Comparison of ENCODE assay signal across 14 mouse cellular contexts in genomic region chr2:3657376-3657775, GRCm38 (mm10).
DNase-seq lines count a peak whose midpoint lies in the region; ATAC-seq lines count a peak whose summit lies in the region.
"Had no signal": no experiment of that assay in that cellular context is flagged by ENCODE, and none has a peak within 500 bp of the region (broad histone marks: within the 10 kb centered on the region; RNA-seq: fewer than 3 reads in every experiment).

No protein-coding gene starts in this region.

- no peaks in the 10 kb centered on the region for H3K36me3 ChIP-seq in heart, embryonic 16.5 days (ENCODE audit: control insufficient read depth, insufficient read depth)
- no peaks in the 10 kb centered on the region for H3K36me3 ChIP-seq in heart, embryonic 12.5 days
- no peaks in the 10 kb centered on the region for H3K36me3 ChIP-seq in liver, embryonic 12.5 days
- no peaks in the 10 kb centered on the region for H3K36me3 ChIP-seq in splenic B cell, adult 2 months (ENCODE audit: control insufficient read depth, insufficient read depth, low read length, poor library complexity, severe bottlenecking)
- H3K36me3 ChIP-seq: hindbrain, embryonic 10.5 days; midbrain, embryonic 15.5 days; neural tube, embryonic 13.5 days had no signal

- DNase-seq in CD4-positive helper T cell, adult 2 months (ENCODE audit: low read depth, low spot score): peak; percentile 50
- peak; percentile 43 for DNase-seq in splenic B cell, adult 2 months (ENCODE audit: low read depth, low spot score)
- no peak for DNase-seq in frontal cortex, postnatal 25 days (ENCODE audit: low spot score in 2 of 2)
- no peak for DNase-seq in left cerebral cortex, postnatal 10 days (ENCODE audit: extremely low spot score in 1 of 2, low spot score in 2 of 2)
- DNase-seq: cerebellum, adult 8-10 months had no signal

- intact Hi-C loops in left cerebral cortex, postnatal 10 days (cut with DNase I): no loop called here

- no peaks in the 10 kb centered on the region for H3K9me3 ChIP-seq in heart, embryonic 16.5 days (replicated peaks; ENCODE audit: control insufficient read depth, low read length)
- H3K9me3 ChIP-seq in heart, embryonic 12.5 days (replicated peaks): no peaks in the 10 kb centered on the region
- H3K9me3 ChIP-seq in liver, embryonic 12.5 days (replicated peaks): no peaks in the 10 kb centered on the region
- H3K9me3 ChIP-seq: forebrain, embryonic 13.5 days; hindbrain, embryonic 10.5 days; midbrain, embryonic 15.5 days; neural tube, embryonic 13.5 days had no signal

- H3K4me3 ChIP-seq in heart, embryonic 16.5 days (ENCODE audit: low read length): no peak overlapping the region
- no peak overlapping the region for H3K4me3 ChIP-seq in heart, embryonic 12.5 days
- H3K4me3 ChIP-seq in liver, embryonic 12.5 days: no peak overlapping the region
- H3K4me3 ChIP-seq: forebrain, embryonic 13.5 days; hindbrain, embryonic 10.5 days; midbrain, embryonic 15.5 days; neural tube, embryonic 13.5 days had no signal

- no peaks in the 10 kb centered on the region for H3K27me3 ChIP-seq in heart, embryonic 16.5 days (ENCODE audit: control insufficient read depth, insufficient read depth, low read length)
- H3K27me3 ChIP-seq in heart, embryonic 12.5 days (replicated peaks): no peaks in the 10 kb centered on the region
- no peaks in the 10 kb centered on the region for H3K27me3 ChIP-seq in liver, embryonic 12.5 days (replicated peaks)
- no peaks in the 10 kb centered on the region for H3K27me3 ChIP-seq in splenic B cell, adult 2 months (ENCODE audit: control insufficient read depth, insufficient read depth, low read length, poor library complexity, severe bottlenecking)
- H3K27me3 ChIP-seq: forebrain, embryonic 13.5 days; midbrain, embryonic 15.5 days; neural tube, embryonic 13.5 days had no signal

- peaks cover 12% of the 10 kb centered on the region; the same call in 1 of the 2 replicates for H3K4me1 ChIP-seq in heart, embryonic 16.5 days (ENCODE audit: control insufficient read depth, insufficient read depth, low read length)
- peaks cover 16% of the 10 kb centered on the region for H3K4me1 ChIP-seq in heart, embryonic 12.5 days (replicated peaks)
- peaks cover 32% of the 10 kb centered on the region for H3K4me1 ChIP-seq in liver, embryonic 12.5 days
- H3K4me1 ChIP-seq: forebrain, embryonic 13.5 days; midbrain, embryonic 15.5 days; neural tube, embryonic 13.5 days had no signal

- H3K9ac ChIP-seq in heart, embryonic 16.5 days (ENCODE audit: low read length): no peak overlapping the region
- H3K9ac ChIP-seq in heart, embryonic 12.5 days: no peak overlapping the region
- H3K9ac ChIP-seq in liver, embryonic 12.5 days: no peak overlapping the region; the same call in 1 of the 2 replicates
- H3K9ac ChIP-seq: forebrain, embryonic 13.5 days; midbrain, embryonic 15.5 days; neural tube, embryonic 13.5 days had no signal

- peak overlapping the region; percentile 53 for H3K27ac ChIP-seq in heart, embryonic 16.5 days (ENCODE audit: low read length)
- H3K27ac ChIP-seq in heart, embryonic 12.5 days (ENCODE audit: poor library complexity, severe bottlenecking): no peak overlapping the region
- H3K27ac ChIP-seq in liver, embryonic 12.5 days: peak overlapping the region; percentile 67
- H3K27ac ChIP-seq: forebrain, embryonic 13.5 days; midbrain, embryonic 15.5 days; neural tube, embryonic 13.5 days had no signal

- H3K4me2 ChIP-seq in heart, embryonic 16.5 days (ENCODE audit: low read depth, low read length): no peak overlapping the region
- no peak overlapping the region for H3K4me2 ChIP-seq in heart, embryonic 12.5 days
- H3K4me2 ChIP-seq in liver, embryonic 12.5 days: peak overlapping the region; percentile 15; the same call in 1 of the 2 replicates
- H3K4me2 ChIP-seq: forebrain, embryonic 13.5 days; midbrain, embryonic 15.5 days; neural tube, embryonic 13.5 days had no signal

- 71% methylated on average over 5 of the region's 5 CpGs for WGBS in heart, embryonic 16.5 days
- WGBS in heart, embryonic 12.5 days: 75% methylated on average over 5 of the region's 5 CpGs
- WGBS in liver, embryonic 12.5 days (ENCODE audit: insufficient replicate concordance): 34% methylated on average over 5 of the region's 5 CpGs

- no peak for ATAC-seq in heart, embryonic 16.5 days (replicated peaks; ENCODE audit: extremely low read depth, insufficient read depth, low FRiP score)
- no peak for ATAC-seq in heart, embryonic 12.5 days (ENCODE audit: insufficient number of reproducible peaks, low FRiP score)
- no peak; the same call in 1 of the 2 replicates for ATAC-seq in liver, embryonic 12.5 days
- ATAC-seq in megakaryocyte progenitor cell, adult 5-6 weeks (replicated peaks; ENCODE audit: poor library complexity): no peak
- ATAC-seq: intestine, embryonic 16.5 days; midbrain, embryonic 15.5 days had no signal

Comparison
In these comparisons a context has a peak if more than half of its experiments do, and no peak if none do; other contexts are left out.
1. DNase-seq: peak in CD4-positive helper T cell, adult 2 months (single experiment) and splenic B cell, adult 2 months (single experiment); none in frontal cortex, postnatal 25 days (0 of 2) and left cerebral cortex, postnatal 10 days (0 of 2).